Mouse (Mus musculus) C2C12 (cell line): Measurements from ENCODE around the gene Rad52. TPM values are rescaled to one million over a fixed set of nuclear protein-coding genes. Genes with fewer than 3 reads are reported as not detected.

Source experiments
- H3K27me3 ChIP-seq: one replicate; pipeline ENCODE4 v1.6.1; 2011; ENCODE audit not compliant: control insufficient read depth, insufficient read depth, insufficient read length
- H3K36me3 ChIP-seq: one replicate; pipeline ENCODE4 v1.6.1; 2011; ENCODE audit not compliant: control insufficient read depth, insufficient read depth
- H3K4me3 ChIP-seq: one replicate; pipeline ENCODE4 v1.5.1; 2011; ENCODE audit warnings: mild to moderate bottlenecking, control low read depth; ENCODE audit not compliant: poor library complexity, insufficient read depth, severe bottlenecking
- H3K79me2 ChIP-seq: one replicate; pipeline ENCODE4 v1.6.1; 2011; ENCODE audit not compliant: control insufficient read depth, insufficient read depth
- H3K79me3 ChIP-seq: one replicate; pipeline ENCODE4 v1.6.1; 2011; ENCODE audit warnings: low read depth, control low read depth
- H3ac ChIP-seq: one replicate; pipeline ENCODE3; 2011; ENCODE audit warnings: low read depth; ENCODE audit not compliant: control insufficient read depth, insufficient read length
- CEBPB ChIP-seq: IDR thresholded peaks from one replicate; pipeline ENCODE4 v1.6.1; 2011; ENCODE audit warnings: low read depth, mild to moderate bottlenecking, control low read depth, moderate library complexity
- CTCF ChIP-seq: IDR thresholded peaks from one replicate; pipeline ENCODE4 v1.5.1; 2011; ENCODE audit not compliant: control insufficient read depth, insufficient read depth, insufficient read length
- FOSL1 ChIP-seq: IDR thresholded peaks from one replicate; pipeline ENCODE4 v1.8.0; 2011; ENCODE audit warnings: mild to moderate bottlenecking, low read length; ENCODE audit not compliant: poor library complexity, insufficient read depth, severe bottlenecking
- MAX ChIP-seq: IDR thresholded peaks from one replicate; pipeline ENCODE4 v1.6.1; 2011; ENCODE audit warnings: mild to moderate bottlenecking, control low read depth
- MYOD1 ChIP-seq: IDR thresholded peaks from one replicate; pipeline ENCODE4 v1.6.1; 2011; ENCODE audit warnings: low read depth; ENCODE audit not compliant: control insufficient read depth, insufficient read length
- MYOG ChIP-seq: IDR thresholded peaks from one replicate; pipeline ENCODE4 v1.6.1; 2011; ENCODE audit not compliant: control insufficient read depth, insufficient read length; ENCODE audit errors: extremely low read depth
- USF1 ChIP-seq: IDR thresholded peaks from one replicate; pipeline ENCODE4 v1.6.1; 2011; ENCODE audit warnings: low read depth, mild to moderate bottlenecking, control low read depth, moderate library complexity
- long read RNA-seq, 2 experiments: library from polyadenylated mRNA; unstranded; transcript quantifications; one replicate each; pipeline ENCODE4 v2.0.0; 2019 to 2020
- polyA plus RNA-seq: library from polyadenylated mRNA; unstranded; fragments of >200 nt; fragmentation: generic; extraction: Trizol; gene quantifications from one replicate; pipeline ENCODE4 v1.2.1, GENCODE M21; 2012; ENCODE audit warnings: missing spikeins

The Rad52 gene
- 7.5 TPM for polyA plus RNA-seq
- long read RNA-seq, experiment 1, partial matches to known transcripts: 0 of 5 reads
- long read RNA-seq, experiment 1, other reads (novel, unspliced or antisense): 3 of 5 reads
- long read RNA-seq, experiment 2, transcript Rad52-212 (12 exons, 1,693 nt): major isoform, 7 of 22 reads
- long read RNA-seq, experiment 2, partial matches to known transcripts: 1 of 22 reads
- long read RNA-seq, experiment 2, other reads (novel, unspliced or antisense): 11 of 22 reads

DNA sequence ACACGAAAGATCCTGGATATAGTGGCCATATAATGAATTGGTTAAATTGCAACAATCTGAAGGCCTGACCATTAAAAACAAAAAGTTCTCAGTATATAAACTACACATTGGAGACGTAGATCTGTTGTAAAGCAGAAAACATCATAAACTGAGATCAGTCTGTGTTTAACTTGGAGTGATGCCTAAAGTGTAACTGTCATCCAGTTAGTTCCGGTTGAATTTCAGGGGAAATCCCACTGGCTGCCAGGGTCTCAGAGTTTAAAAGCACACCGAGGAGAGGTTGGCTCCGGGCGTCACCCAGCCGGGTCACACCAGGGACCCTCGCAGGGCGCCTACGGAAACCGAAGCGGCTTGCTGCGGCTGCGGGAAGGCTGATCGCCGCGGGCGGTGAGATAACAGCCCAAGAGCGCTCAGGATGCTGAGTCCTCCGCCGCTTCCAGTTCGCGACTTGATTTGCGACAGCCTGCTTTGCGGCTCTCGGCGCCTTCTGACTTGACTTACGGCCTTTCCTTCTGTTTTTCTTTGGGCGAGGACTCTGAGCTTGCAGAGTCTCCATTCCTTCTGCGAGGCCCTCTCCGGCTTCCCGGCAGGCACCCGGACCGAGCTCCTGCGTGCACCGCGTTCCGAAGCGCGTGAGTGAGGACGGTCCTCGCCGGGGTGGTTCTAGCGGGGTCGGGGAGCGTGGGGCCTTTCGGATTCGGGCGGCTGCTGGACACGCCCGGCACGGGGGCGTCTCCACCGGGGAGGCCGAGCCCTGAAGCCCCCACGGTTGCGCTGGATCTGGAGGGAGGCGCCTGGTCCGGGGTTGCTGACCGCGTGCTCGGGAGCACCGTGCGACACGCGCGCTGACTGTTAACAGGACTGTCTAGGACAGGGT, at the start of gene Rad52:
Gene Rad52 (plus strand): TSS at position 495 of the 877 bp plus-strand sequence.
- H3K79me3 ChIP-seq: peaks cover 31% of the 10 kb centered on the region
- H3K36me3 ChIP-seq: peaks cover 5% of the 10 kb centered on the region
- H3ac ChIP-seq: peak within 1 kb of the TSS; percentile 99
- peaks cover 49% of the 10 kb centered on the region for H3K79me2 ChIP-seq
- no peak for TF ChIP-seq USF1
- no peak for TF ChIP-seq MYOD1
- no peak for TF ChIP-seq MAX
- no peak for TF ChIP-seq MYOG
- no peak for TF ChIP-seq FOSL1
- no peak for TF ChIP-seq CTCF
- no peak for TF ChIP-seq CEBPB
- peak within 1 kb of the TSS; percentile 91 for H3K4me3 ChIP-seq
- H3K27me3 ChIP-seq: no peaks in the 10 kb centered on the region

GRCm38 (mm10) chr6:119854156-119854555, 48.3 kb upstream of the Rad52 start:
- H3K36me3 ChIP-seq: no peaks in the 10 kb centered on the region
- no peaks in the 10 kb centered on the region for H3K27me3 ChIP-seq
- peaks cover 6% of the 10 kb centered on the region for H3K79me2 ChIP-seq
- no peak for TF ChIP-seq FOSL1
- no peak for TF ChIP-seq MAX
- TF ChIP-seq CTCF: no peak
- no peak for TF ChIP-seq MYOG
- TF ChIP-seq USF1: no peak
- no peak for TF ChIP-seq CEBPB
- TF ChIP-seq MYOD1: no peak
- peaks cover 2% of the 10 kb centered on the region for H3K79me3 ChIP-seq
- H3ac ChIP-seq: no peak overlapping the region
- no peak overlapping the region for H3K4me3 ChIP-seq

GRCm38 (mm10) chr6:119855471-119855870, 47.0 kb upstream of the Rad52 start:
- H3K79me2 ChIP-seq: no peaks in the 10 kb centered on the region
- no peaks in the 10 kb centered on the region for H3K36me3 ChIP-seq
- no peak for TF ChIP-seq CEBPB
- TF ChIP-seq CTCF: no peak
- TF ChIP-seq FOSL1: no peak
- no peak for TF ChIP-seq MAX
- no peak for TF ChIP-seq USF1
- no peak for TF ChIP-seq MYOD1
- no peak overlapping the region for H3K4me3 ChIP-seq
- H3K27me3 ChIP-seq: no peaks in the 10 kb centered on the region
- H3K79me3 ChIP-seq: no peaks in the 10 kb centered on the region
- H3ac ChIP-seq: no peak overlapping the region

DNA sequence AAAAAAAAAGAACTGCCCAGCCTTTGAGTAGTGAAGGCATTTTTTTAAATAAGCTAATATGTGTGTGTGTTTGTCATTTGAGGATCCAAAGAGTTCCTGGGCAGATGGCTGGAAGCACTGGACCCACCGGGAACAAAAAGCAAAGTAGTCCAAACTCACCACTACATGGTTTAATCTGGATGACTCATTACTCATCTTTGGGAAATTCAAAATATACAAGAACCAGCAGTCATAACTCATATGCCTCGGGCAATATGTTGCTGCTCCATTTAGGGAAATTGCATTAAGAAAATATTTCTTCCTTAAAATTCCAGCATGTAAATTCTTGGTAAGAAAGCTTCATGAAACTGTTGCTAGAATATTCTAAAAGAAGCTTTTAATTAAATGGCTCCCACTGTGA, 42.3 kb upstream of the Rad52 start:
- H3K79me2 ChIP-seq: no peaks in the 10 kb centered on the region
- H3K36me3 ChIP-seq: no peaks in the 10 kb centered on the region
- H3K79me3 ChIP-seq: no peaks in the 10 kb centered on the region
- H3K27me3 ChIP-seq: no peaks in the 10 kb centered on the region
- no peak overlapping the region for H3K4me3 ChIP-seq
- TF ChIP-seq MYOD1: no peak
- no peak overlapping the region for H3ac ChIP-seq

DNA sequence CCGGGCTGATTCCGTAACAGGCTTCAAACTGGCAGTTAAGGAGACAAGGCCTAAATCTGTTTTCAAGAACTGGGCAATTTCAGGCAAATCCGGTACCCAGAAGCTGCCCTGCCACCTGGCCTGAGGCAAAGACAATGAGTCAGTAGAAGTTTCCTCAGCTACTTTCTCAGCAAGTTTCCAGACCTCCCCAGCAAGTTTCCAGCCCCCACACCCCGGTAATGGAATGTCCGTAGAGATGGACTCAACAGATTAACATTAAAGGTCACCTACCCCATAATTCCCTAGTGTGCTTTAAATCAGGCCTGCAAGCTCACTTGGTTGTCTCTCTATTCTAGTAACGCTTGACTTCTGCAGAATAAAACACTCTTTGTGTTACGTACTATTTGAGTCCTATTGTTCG, 41.0 kb upstream of the Rad52 start:
- Histone ChIP-seq H3K4me3 (no peak overlapping the region), H3K27me3 (no peaks in the 10 kb centered on the region), H3K79me3 (no peaks in the 10 kb centered on the region), H3ac (no peak overlapping the region), H3K36me3 (no peaks in the 10 kb centered on the region), H3K79me2 (no peaks in the 10 kb centered on the region)
- TF ChIP-seq MYOD1 (no peak), USF1 (no peak), MYOG (no peak), FOSL1 (no peak), MAX (no peak), CEBPB (no peak)
